ENCODE assay signal across 12 mouse cellular contexts in genomic region chr3:34643067-34643466, GRCm38 (mm10). TPM values are rescaled to one million over a fixed set of nuclear protein-coding genes. Genes with fewer than 3 reads are reported as not detected.
DNase-seq lines count a peak whose midpoint lies in the region; ATAC-seq and TF ChIP-seq lines count a peak whose summit lies in the region.
"Had no signal": no experiment of that assay in that cellular context is flagged by ENCODE, and none has a peak within 500 bp of the region (broad histone marks: within the 10 kb centered on the region; RNA-seq: fewer than 3 reads in every experiment).

No protein-coding gene starts in this region.

- H3K27ac ChIP-seq in forebrain, embryonic 13.5 days = peak overlapping the region; percentile 95
- peak overlapping the region; percentile 74; the same call in 1 of the 2 replicates for H3K27ac ChIP-seq in hindbrain, postnatal 0 days
- peak overlapping the region; percentile 49 for H3K27ac ChIP-seq in neural tube, embryonic 13.5 days (replicated peaks)
- H3K27ac ChIP-seq: gastrocnemius, adult 2 months had no signal

- peak overlapping the region; percentile 49 for H3K4me3 ChIP-seq in forebrain, embryonic 13.5 days
- H3K4me3 ChIP-seq in hindbrain, postnatal 0 days (ENCODE audit: low read length) = no peak overlapping the region
- no peak overlapping the region for H3K4me3 ChIP-seq in neural tube, embryonic 13.5 days
- H3K4me3 ChIP-seq: gastrocnemius, adult 2 months had no signal

- intact Hi-C loops in gastrocnemius, postnatal 36 days (cut with DNase I) = no loop called here

- no peaks in the 10 kb centered on the region for H3K9me3 ChIP-seq in forebrain, embryonic 13.5 days (replicated peaks)
- H3K9me3 ChIP-seq in hindbrain, postnatal 0 days (ENCODE audit: low read length) = no peaks in the 10 kb centered on the region
- H3K9me3 ChIP-seq in neural tube, embryonic 13.5 days = no peaks in the 10 kb centered on the region

- TF ChIP-seq CTCF in hindbrain, postnatal 0 days (IDR thresholded peaks at IDR 0.05; ENCODE audit: low read depth) = no peak

- H3K9ac ChIP-seq in forebrain, embryonic 13.5 days = peak overlapping the region; percentile 84
- H3K9ac ChIP-seq in hindbrain, postnatal 0 days (replicated peaks; ENCODE audit: low read length) = no peak overlapping the region
- no peak overlapping the region for H3K9ac ChIP-seq in neural tube, embryonic 13.5 days
- H3K9ac ChIP-seq: lung, embryonic 14.5 days had no signal

- peak overlapping the region; percentile 87 for H3K4me2 ChIP-seq in forebrain, embryonic 13.5 days
- peak overlapping the region; percentile 57 for H3K4me2 ChIP-seq in hindbrain, postnatal 0 days (ENCODE audit: low read depth, low read length)
- peak overlapping the region; percentile 60; the same call in 1 of the 2 replicates for H3K4me2 ChIP-seq in neural tube, embryonic 13.5 days

- no peaks in the 10 kb centered on the region for H3K27me3 ChIP-seq in forebrain, embryonic 13.5 days
- H3K27me3 ChIP-seq in hindbrain, postnatal 0 days (ENCODE audit: insufficient read depth, low read length) = peaks cover 14% of the 10 kb centered on the region
- peaks cover 84% of the 10 kb centered on the region for H3K27me3 ChIP-seq in neural tube, embryonic 13.5 days

- peak; percentile 63 for DNase-seq in heart, adult 11 months
- no peak for DNase-seq in heart, adult 18-20 months
- DNase-seq in hindbrain, postnatal 0 days (ENCODE audit: low spot score) = peak; percentile 2
- DNase-seq in gastrocnemius, postnatal 36 days = no peak
- DNase-seq in spleen, adult 12 weeks (ENCODE audit: low spot score) = no peak
- DNase-seq: gastrocnemius, adult 2 months had no signal

- peaks cover 89% of the 10 kb centered on the region for H3K4me1 ChIP-seq in forebrain, embryonic 13.5 days
- peaks cover 7% of the 10 kb centered on the region; the same call in 1 of the 2 replicates for H3K4me1 ChIP-seq in hindbrain, postnatal 0 days (ENCODE audit: insufficient read depth, low read length)
- peaks cover 55% of the 10 kb centered on the region for H3K4me1 ChIP-seq in neural tube, embryonic 13.5 days (replicated peaks)

- H3K36me3 ChIP-seq in forebrain, embryonic 13.5 days (ENCODE audit: poor library complexity, severe bottlenecking) = no peaks in the 10 kb centered on the region
- no peaks in the 10 kb centered on the region for H3K36me3 ChIP-seq in hindbrain, postnatal 0 days (ENCODE audit: insufficient read depth, low read length)
- H3K36me3 ChIP-seq in neural tube, embryonic 13.5 days = no peaks in the 10 kb centered on the region

- no peak for ATAC-seq in forebrain, embryonic 13.5 days
- ATAC-seq in hindbrain, postnatal 0 days = no peak
- no peak for ATAC-seq in neural tube, embryonic 13.5 days (ENCODE audit: low read depth)
- ATAC-seq in erythroblast, adult 5-6 weeks (replicated peaks; ENCODE audit: low FRiP score, poor library complexity, severe bottlenecking) = no peak

- WGBS in forebrain, embryonic 13.5 days = 8% methylated on average over 5 of the region's 5 CpGs
- WGBS in hindbrain, postnatal 0 days = 31% methylated on average over 5 of the region's 5 CpGs
- WGBS in neural tube, embryonic 13.5 days = 16% methylated on average over 5 of the region's 5 CpGs

RNA-seq across cellular contexts. Expression of gene Sox2, which starts 7.1 kb away (rescaled TPM):
- total RNA-seq in heart, adult 18-20 months (2021) = under 1 TPM in 1 of 2 experiments, not detected in 1; 0.67 TPM
- polyA plus RNA-seq in forebrain, embryonic 13.5 days (2015; fragmentation: Nextera tagmentation; extraction: Ambion mirVana) = 41.3 and 48.4 TPM in 2 replicates
- total RNA-seq in hindbrain, postnatal 0 days (2014; rRNA removed) = 68.1 and 80.2 TPM in 2 replicates
- polyA plus RNA-seq in hindbrain, postnatal 0 days (2015; fragmentation: Nextera tagmentation; extraction: Ambion mirVana) = 22.6 and 26.3 TPM in 2 replicates
- 20.9 TPM in 2 replicates for polyA plus RNA-seq in neural tube, embryonic 13.5 days (2015; fragmentation: Nextera tagmentation; extraction: Ambion mirVana)
- not detected for total RNA-seq in gastrocnemius, postnatal 36 days (2021)
- total RNA-seq in erythroblast, adult 5-6 weeks (2015; ENCODE audit: low replicate concordance) = not detected in 2 replicates
- total RNA-seq in erythroblast, adult 5-6 weeks (2017; ENCODE audit: low replicate concordance) = not detected in 2 replicates
- total RNA-seq: gastrocnemius, adult 2 months; megakaryocyte-erythroid progenitor cell, adult 5-6 weeks; MEL had no signal

Comparison
In these comparisons a context has a peak if more than half of its experiments do, and no peak if none do; other contexts are left out.
1. DNase-seq: peak in heart, adult 11 months (single experiment) and hindbrain, postnatal 0 days (single experiment); none in heart, adult 18-20 months (0 of 2), gastrocnemius, postnatal 36 days (0 of 2) and spleen, adult 12 weeks (single experiment).
2. RNA of gene Sox2, which starts 7.1 kb away (total RNA-seq): 68.1 to 80.2 TPM in hindbrain, postnatal 0 days; 0.67 TPM in heart, adult 18-20 months, not detected in gastrocnemius, postnatal 36 days and not detected in erythroblast, adult 5-6 weeks; every median in the first group is over 10 times any median in the second.
3. Peak in every context shown above with its lines, with median percentiles within 50 percentile points of each other: H3K27ac ChIP-seq and H3K4me2 ChIP-seq.